Mouse (Mus musculus) adrenal gland, adult 8-10 months (tissue): ENCODE data around the gene Serpinb1a. TPM values are rescaled to one million over a fixed set of nuclear protein-coding genes. Genes with fewer than 3 reads are reported as not detected.

ENCODE experiments used
- DNase-seq: peaks from one replicate; pipeline ENCODE4 v3.0.0; 2022
- total RNA-seq, 4 experiments: library from RNA; stranded (reverse); gene quantifications; 2 replicates each; pipeline ENCODE4 v1.2.4; 2022

The Serpinb1a gene
- total RNA-seq, 4 experiments from 2014 or later: 5.5 to 130 (median 37.7) TPM

DNA sequence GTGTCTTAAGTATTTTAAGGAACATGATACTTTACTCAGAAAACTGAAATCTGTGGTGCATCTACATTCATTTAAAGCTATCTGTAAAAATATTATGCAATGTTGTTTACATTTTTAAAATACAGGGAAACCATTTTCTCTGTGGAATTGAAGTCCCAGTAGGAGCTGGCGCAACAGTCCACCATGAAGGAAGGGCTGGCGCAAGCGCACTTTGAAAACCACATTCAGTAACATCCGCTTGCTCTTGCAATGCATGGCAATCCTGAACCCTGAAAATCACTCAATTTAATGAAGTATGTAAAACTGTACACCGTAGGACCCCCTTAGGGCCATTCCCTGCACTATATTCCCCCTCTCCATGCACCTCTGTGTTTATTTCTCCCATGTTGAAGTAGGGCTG lies 16.5 kb downstream of the Serpinb1a start:
- DNase-seq: no peak

DNA sequence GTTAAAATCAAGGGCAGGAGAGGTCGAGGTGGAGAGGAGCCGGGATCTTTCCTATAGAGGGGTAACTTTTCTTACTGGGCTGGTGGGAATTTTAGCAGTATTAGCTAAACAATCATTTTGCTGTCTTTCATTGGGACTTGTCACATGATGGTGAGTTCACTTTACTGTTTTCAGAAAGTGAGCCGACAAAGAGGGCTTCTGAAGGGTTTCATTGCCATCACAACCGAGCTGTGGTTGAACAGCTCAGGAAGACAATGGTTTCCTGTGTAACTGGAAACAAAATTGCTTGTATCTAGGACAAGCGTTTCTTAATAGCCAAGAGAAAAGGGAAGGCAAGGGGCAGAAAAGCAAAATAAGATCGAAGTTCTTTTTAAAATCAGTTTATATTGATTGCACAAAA lies 17.7 kb downstream of the Serpinb1a start:
- no peak for DNase-seq

DNA sequence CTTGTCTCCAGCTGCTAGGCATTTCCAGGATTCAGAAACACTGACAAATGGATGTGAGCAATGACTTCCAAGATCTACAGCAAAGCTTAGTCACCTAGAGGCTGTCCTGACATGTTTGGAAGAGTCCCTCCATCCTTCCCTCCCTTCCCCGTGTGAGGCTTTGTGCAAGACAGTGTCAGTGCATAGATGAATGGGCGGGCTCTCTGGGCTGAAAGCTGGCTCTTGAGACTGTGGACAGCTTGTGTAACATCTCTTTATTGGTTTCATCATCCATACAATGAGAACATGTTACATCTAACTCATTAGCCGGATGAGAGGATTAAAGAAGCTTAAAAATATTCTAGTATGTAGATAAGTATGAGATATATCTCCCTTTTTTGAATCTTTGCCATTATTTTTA lies 18.2 kb downstream of the Serpinb1a start:
- no peak for DNase-seq

DNA sequence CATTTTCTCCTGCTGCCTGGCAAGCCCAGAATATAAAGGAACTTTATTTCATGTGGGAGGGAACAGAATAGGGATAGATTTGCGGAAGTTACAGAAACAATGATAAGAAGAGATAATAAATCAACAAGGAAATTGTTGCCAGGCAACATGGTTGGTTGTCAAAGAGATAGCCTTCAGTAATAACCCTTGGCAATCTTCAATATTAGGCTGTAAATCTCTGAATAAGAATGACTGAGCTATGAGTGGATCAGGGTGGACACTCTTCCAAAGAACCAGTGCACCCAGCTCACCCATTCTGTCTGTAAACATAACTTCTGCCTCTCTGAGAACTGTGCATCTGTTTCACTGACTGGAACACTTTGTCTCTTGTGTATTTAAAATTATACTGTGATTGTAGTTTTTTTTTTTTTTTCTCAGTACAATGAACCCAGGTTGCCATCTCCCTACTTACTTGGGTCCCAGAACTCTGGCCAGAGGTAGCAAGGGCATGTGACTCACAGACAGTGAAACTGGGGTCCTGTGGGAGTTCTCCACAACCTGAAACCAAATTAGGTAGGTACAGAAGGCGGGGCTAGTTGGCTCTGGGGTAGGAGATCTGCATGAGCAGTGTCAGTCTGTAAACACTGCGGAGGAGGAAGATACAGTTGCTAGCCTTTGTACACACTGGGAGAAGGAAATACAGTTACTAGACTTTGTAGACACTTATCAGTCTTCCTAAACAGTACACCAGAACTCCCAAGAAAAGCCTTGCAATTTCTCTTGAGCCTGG lies 19.3 kb downstream of the Serpinb1a start:
- DNase-seq: no peak

DNA sequence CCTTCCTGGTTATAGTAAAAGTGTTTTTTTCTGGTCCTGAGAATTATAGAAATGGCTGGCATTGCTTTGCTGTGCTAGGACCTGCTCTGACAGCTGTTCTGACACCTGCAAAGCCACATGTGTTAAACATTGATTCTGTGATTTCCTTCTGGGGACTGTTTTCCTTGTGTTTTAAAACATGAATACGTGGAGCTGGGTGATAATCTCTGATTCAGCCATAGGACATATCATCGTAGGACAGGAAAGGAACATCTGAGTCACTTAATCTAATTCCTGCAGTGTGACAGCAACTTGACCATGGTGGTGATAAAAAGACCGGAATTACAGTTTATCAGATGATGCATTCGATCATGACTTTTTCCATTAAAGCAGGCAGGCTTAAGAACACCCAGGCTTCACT lies 22.1 kb downstream of the Serpinb1a start:
- DNase-seq: no peak

DNA sequence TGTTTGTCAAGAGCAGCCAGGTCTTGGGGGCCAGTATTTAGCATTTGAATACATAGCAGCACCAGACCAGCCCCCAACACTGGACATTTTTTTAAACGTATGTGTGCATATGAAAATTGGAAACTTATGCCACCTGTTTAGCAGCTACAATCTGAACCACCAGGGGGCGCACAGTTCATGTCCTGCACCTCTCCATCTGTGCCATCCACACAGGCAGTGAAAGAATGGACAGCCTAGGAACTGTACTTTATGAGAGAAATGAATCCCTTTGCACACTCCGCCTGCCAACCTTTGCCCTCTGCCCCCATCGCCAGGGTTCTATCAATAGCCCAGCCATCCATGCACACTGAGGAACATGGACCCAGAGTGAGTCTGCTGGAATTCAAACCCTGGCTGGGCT lies 23.0 kb downstream of the Serpinb1a start:
- no peak for DNase-seq

DNA sequence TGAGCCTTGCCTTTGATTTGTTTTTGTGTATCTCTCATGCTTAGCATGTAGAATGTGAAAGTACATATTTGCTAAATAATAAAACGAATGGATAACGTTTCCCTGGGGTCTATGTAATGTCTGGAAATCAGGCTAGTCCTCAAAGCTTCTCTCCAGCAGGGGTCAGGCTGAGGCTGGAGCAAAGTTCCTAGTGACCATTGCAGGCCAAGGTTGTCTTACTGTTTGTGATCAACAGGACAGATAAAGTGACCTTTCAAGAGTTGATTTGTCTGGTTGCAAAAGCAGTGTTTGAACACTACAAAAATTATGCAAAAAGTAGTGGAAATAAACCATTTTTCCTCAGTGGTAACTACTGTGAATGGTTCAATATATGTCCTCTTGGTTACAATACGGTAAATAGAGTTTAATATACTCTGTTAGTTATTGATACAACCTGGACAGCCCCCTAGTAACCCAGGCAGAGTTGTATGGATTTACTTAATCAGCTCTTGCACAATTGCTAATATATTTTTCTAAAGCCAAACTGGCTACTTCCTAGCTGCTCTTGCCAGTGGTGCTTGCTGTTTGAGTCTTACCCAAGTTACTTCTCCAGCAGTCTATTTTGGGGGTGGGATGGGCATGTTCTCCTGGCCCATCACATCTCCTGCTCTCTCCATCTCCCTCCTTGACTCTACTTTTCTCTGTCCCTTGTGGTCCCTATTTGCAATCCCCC lies 23.7 kb downstream of the Serpinb1a start:
- peak; percentile 58 for DNase-seq

DNA sequence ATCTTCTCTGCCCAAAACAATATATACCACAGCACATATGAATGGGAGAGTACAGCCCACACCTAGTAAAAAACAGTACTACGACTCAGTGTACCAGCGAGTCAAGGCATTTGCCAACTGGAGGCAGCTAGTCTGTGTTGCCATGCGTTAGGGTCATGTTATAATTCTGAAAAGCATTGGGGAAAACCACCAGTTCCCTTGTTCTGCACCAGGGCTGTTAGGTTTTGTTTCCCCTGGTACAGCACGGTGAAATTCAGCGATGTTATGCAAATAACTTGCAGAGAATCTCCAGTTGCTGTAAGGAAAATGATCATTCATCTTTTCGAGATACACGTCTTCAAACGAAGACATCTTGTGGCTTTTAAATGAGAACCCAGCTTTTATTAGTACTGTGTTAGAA lies 25.4 kb downstream of the Serpinb1a start:
- DNase-seq: no peak

DNA sequence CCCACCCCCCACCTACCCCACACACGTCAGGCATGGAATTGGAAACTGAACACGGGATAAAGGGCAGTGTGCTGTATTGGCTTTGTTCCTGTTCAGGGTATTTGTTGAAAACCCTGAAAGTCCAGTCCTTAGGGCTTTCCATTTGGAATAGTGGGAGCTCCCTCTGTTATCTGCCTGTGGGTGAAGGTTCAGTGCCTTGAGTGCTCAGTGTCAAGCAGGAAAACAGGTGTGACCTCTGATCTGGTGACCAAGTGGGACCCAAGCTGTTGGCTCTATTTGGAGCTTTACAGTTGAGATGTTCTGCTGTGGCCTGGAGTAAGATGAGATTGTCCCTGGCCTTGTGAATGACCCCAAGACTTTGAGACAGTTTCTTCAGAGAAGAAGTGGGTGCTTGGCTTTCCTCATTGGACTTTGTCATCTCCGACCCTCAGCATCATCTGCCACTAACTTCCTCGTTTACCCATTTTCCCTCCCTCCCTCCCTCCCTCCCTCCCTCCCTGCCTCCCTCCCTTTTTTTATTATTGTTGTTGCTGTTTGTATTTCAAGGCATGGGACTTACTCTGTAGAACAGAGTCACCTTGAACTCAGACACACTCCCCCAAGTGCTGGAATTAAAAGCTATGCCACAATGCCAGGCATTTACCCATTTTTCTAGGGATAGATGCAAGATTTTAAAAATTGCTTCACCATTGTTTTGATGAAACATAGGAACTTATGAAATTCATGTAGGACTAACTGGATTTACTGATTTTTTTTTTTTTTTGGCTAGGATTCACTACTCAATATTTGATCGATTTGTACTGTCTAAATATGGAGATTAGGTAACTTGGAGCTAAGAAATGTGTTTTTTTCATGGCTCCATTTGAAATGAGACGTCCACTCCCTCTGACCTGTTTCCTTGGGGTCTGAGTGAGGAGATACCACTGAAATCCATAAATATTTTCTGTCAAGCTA lies 26.3 kb downstream of the Serpinb1a start:
- DNase-seq: no peak

DNA sequence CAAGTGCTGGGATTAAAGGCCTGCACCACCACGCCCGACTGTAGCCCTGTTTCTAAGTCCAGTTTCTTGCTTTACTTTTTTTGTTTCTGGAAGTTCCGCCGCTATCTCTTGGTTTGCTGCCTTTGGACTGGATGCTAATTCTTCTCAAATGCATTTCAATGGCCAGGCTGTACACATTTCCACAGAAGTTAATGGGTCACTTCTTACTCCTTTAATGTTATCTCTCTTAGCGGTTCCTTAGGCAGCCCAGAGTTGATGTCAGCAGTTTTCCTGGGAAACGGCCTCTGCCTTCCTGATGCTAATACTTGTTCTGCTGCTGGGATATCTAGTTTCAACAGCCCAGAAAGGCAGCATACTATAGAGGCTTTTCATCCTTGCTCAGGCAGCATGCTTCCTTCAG lies 27.9 kb downstream of the Serpinb1a start:
- no peak for DNase-seq

DNA sequence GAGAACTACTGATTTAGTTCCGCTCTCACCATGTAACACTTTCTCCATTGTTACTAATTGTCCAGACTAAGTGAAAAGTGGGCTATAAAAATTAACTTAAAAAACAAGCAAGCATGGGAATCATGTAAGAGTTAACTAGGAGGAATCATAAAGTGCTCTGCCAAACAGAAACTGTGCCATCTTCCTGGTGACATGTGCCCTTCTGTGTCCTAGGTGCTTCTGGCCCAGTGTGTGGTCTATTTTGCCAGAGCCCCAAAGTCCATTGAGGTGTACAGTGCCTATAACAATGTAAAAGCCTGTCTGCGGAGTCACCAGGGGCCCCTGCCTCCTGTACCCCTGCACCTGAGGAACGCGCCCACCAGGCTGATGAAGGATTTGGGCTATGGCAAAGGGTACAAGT lies 29.3 kb downstream of the Serpinb1a start:
- no peak for DNase-seq

DNA sequence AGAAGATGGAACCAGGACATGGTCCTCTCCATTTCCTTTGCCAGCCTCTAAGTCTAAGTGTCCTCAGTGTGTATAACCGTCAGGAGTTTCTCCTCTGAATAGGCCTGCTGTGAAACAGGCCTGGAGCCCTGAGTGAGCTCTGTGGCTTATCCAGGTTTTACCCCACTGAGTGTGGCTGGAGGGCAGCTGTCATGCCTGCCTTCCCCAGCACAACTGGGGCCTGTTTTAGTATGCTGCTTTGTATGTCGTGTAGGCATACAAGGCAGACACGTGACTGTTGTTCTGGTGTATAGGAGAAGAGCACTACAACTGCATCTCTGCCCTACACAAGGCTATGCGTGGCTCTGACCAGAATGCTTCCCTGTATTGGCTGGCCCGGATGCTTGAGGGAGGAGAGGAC lies 31.1 kb downstream of the Serpinb1a start:
- DNase-seq: no peak

DNA sequence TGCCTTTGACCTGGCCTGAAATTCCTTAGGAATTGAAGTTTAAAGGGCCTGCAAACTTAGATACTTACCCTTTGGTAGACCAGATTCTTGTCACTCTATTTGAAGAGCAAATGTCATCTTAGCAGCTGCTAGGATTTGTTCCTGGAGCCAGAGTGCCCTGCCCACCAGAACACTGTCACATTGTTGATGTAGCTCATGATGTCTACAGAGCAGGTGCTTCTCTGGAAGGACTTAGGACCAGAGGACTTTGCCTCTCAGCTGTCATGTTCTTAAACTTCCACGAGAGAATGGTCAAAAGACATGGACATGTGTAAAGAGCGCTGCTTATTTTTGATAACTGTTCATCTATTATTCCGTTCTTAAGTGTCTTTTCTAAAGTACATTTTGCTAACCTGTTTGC lies 31.7 kb downstream of the Serpinb1a start:
- no peak for DNase-seq

DNA sequence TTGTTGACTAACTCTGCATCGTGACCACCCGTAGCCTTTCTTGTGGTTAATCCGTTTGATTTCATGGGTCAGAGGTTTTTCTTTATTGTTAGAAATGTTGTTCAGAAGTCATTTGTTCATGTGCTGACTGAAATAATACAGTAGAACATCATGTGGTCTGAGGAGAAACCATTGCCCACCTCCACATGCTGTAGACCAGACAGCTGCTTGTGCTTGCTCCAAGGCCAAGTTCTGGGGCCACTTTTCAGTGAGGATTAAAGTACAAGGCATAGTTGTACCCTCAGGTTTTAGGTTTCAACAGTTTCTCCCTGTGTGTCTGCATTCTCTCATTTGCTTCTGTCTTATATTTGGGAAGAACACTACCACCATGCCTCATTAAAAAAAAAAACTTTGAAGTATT lies 43.4 kb downstream of the Serpinb1a start:
- no peak for DNase-seq

DNA sequence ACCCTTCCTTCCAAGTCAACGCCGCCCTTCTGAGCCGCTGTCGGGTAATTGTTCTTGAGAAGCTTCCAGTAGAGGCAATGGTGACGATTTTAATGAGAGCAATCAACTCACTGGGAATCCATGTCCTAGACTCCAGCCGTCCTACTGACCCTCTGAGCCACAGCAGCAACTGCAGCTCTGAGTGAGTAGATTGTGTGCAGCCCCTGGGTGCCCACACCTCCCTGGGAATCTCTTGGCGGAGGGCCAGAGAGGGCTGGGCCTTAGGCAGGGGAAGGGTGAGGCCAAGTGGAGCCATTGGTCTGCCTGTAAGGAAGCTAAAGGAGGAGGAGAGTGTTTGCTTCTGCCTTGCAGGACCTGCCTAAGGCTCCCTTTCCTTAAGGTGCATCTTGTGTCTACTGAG lies 44.2 kb downstream of the Serpinb1a start:
- no peak for DNase-seq

DNA sequence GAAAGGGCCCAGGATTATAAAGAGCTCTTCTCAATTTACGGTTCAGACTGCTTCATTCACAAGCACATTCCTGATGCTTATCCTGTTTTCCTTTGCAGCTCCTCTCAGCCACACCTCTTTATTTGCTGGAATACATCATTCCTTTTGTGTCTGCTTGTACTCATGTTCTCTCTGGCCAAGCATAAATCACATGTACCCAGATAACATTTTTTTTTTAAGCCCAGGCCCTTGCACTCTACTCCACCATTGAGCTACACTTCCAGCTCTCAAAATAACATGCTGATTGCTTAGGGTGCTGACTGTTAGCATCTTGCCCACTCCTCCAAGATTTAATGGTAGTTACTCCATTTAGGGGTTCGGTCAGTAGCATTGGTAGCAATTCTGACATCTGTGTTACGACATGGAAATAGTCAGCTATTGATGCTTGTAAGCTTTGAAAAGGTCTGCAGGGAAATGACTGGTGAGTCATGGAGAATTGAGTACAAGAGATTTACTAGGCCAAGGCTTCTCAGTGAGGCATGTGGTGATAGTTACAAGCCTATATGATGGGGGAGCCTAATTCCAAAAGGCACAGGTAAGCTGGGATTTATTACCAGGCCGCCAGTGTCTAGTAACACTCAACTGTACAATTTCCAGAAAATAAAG lies 47.2 kb downstream of the Serpinb1a start:
- no peak for DNase-seq

DNA sequence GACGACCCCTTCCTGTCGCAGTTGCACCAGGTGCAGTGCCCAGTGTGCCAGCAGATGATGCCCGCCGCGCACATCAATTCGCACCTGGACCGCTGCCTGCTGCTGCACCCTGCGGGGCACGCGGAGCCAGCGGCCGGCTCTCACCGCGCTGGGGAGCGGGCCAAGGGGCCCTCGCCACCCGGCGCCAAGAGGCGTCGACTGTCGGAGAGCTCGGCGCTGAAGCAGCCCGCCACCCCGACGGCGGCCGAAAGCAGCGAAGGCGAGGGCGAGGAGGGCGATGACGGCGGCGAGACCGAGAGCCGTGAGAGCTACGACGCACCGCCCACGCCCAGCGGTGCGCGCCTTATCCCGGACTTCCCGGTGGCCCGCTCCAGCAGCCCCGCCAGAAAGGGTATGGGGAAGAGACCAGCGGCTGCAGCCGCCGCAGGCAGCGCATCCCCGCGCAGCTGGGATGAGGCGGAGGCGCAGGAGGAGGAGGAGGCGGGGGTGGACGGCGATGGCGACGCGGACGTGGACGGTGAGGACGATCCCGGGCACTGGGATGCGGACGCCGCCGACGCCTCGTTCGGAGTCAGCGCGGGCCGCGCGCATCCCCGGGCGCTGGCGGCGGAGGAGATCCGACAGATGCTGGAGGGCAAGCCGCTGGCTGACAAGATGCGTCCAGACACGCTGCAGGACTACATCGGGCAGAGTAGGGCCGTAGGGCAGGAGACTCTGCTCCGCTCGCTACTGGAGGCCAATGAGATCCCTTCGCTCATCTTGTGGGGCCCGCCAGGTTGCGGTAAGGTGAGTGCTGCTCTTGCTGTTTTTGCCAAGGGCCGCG lies 48.5 kb downstream of the Serpinb1a start, which contains the start of gene D930007J09Rik:
Gene D930007J09Rik (minus strand): TSS at position 591 of the 823 bp plus-strand sequence.
- DNase-seq: peak; percentile 25

DNA sequence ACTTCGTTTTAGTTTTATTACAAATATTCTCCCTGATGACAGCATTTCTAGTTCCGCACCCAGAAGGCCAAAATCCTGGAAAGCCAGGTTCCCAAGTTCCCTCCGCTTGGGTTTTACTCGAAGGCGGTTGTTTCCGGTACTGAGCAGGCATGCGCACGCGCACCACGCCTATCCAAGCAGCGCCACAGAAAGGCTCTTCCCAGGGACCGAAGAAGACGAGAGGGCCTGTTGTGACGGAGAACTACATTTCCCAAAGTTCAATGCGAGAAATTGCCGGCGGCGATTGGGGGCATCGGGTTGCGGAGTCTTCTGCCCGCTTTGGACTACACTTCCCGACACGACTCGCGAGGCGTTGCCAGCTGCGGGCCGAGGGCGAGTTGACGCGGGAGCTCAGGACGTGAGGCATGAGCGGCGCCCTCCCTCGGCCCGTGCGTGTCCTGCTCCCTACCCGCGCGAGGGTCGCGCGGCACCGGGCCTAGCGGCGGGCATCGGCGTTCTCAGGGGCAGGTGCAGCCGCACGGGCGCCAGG lies 49.2 kb downstream of the Serpinb1a start, which contains the start of gene Wrnip1:
Gene Wrnip1 (plus strand): TSS at position 346 of the 529 bp plus-strand sequence.
- peak; percentile 98 for DNase-seq

DNA sequence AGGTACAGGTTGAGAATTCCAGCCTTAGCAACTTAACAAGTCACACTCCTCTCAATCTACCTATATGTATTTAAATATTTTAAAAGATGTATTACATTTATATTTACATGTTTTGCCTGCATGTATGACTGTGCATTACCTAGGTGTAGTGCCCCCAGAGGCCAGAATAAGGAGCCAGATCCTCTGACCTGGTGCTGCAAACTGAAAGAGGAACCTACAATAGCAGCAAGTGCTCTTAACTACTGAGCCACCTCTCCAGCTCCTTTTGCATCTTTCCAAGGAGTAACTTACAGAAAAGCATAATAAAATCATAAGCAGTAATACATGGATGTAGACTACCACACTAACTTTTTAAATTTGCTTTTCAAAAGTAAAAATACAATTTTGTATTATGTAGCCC lies 50.1 kb downstream of the Serpinb1a start:
- no peak for DNase-seq

DNA sequence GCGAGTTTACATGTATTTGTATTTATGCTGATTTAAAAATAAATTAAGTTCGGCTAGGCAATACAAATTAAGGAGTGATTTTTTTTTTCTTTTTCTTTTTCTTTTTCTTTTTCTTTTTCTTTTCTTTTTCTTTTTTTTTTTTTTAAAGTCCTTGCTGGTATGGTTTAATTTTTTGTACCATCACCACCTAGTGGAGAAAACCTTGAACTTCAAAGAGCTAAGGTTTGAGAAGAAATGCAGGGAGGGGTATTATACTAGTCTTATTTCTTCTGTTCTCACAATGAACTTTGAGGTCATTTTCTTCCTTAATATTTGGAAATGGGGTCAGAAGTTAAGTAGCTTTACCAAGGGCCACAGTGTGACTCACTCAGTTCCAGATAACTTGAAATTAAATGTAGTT lies 51.9 kb downstream of the Serpinb1a start:
- DNase-seq: no peak

DNA sequence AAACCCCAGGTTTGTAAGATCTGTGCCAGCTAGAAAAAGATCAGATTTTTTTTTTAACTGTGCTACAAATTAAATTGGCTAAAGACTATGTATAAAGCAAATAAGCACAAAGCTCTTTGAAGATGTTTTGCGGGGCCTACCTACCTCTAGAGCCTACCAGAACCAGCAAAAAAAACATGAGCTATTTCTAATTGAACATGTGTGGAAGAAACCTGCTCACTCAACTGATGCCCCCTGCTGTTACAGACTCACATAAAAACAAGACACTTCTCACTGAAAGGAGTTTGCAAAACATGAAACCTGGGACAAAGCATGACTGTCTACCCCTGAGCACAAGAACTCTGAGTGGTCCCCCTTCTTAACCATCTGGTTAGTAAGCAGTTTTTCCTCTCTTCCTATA lies 53.9 kb downstream of the Serpinb1a start:
- no peak for DNase-seq
